Mouse (Mus musculus) adrenal gland, postnatal 14 days (tissue): ENCODE measurements at regions not wholly inside any gene's neighbourhood (a gene's known extent, or its start where the extent isn't known, plus 50 kb on each side); places are given as distances from the start of the nearest gene placed in this dataset.

ENCODE experiments used
- DNase-seq: peaks from one replicate; pipeline ENCODE4 v3.0.0; 2021; ENCODE audit warnings: mixed read lengths

DNA sequence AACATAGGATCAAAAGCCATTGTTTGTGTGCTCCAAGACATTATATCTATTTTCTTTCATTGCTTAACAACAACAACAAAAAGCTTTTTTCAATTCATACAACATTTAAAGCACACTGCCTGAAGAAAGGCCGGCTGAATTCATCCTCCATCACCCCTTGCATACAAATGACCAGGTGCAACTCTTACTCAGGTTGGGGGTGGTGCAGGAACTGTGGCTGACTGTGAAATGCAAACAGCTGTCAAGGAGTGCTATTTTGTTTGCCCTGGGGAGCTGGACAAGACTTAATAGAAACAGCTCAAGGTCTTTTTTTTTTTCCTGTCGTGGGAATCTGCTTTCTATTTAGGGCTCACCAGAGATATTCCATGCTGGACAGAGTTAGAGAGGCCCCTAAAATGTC is 406.6 kb upstream of the Cldn34d start:
- DNase-seq, result no peak

DNA sequence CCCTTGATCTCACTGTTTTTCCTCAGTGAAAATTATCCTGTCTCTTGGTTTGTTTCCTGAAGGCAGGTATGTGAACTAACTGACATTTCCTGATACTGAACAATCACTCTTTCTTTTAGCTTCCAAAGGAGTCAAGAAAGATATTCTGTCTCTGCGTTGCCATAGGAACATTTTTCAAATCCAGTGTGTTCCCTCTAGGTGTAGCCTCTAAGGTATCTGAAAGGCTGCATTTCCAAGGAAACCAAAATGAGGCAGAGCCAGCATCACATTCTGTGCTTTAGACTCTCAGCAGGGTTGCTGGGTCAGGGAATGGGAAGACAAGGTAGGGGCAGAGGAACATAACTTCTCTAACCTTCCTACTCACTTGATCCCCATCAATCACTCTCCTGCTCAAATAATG is 411.2 kb upstream of the Cldn34d start:
- no peak for DNase-seq

GRCm38 (mm10) chrX:77050401-77051381 is 448.0 kb upstream of the Cldn34d start:
- peak; percentile 69 for DNase-seq

- no peak for DNase-seq
Measured at GRCm38 (mm10) chrX:77052036-77052435, 449.3 kb upstream of the Cldn34d start.

- DNase-seq, result no peak
Measured at GRCm38 (mm10) chrX:77079776-77080175, 431.0 kb upstream of the Tbl1x start.

- DNase-seq, result no peak
Measured at GRCm38 (mm10) chrX:77082716-77083115, 428.1 kb upstream of the Tbl1x start.

DNA sequence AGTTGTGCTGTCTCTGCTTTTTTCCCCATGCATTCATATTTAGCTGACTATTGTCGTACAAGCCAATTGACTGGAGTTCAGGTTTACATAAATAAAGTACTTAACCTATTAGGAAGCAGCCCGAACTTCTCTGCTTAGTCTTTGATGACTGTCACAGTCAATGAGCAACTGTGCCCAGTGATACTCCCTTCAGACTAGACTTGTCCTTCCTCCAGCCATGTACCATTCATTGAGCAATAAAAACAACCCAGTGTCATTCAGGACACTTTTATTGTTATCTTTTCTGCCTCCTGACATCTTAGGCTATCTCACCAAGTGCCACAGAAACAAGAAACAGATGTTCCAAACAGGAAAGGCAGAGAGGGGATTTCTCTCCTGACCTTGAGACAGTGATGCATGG is 389.1 kb upstream of the Tbl1x start:
- no peak for DNase-seq
